Mouse (Mus musculus): ENCODE measurements around the gene Il3ra. TPM values are rescaled to one million over a fixed set of nuclear protein-coding genes. Genes with fewer than 3 reads are reported as not detected.

The Il3ra gene
- polyA plus RNA-seq, 1 experiment from 2014 or later, result 1.4 TPM

Other genes with a start within 250 kb of the Il3ra start
- 292 TPM in 2 replicates for gene Psmd6, start 225.3 kb upstream of the Il3ra start, polyA plus RNA-seq (2016; fragmentation: Nextera tagmentation; extraction: Ambion mirVana)
- not detected in 2 replicates for gene Olfr720, start 159.4 kb upstream of the Il3ra start, polyA plus RNA-seq (2016; fragmentation: Nextera tagmentation; extraction: Ambion mirVana)
- gene Olfr31, start 23.4 kb upstream of the Il3ra start, polyA plus RNA-seq (2016; fragmentation: Nextera tagmentation; extraction: Ambion mirVana), result not detected in 2 replicates
- gene Olfr721-ps1, start 55.0 kb downstream of the Il3ra start, polyA plus RNA-seq (2016; fragmentation: Nextera tagmentation; extraction: Ambion mirVana), result not detected in 2 replicates

All from forebrain, embryonic 12.5 days (tissue).